7 mouse cellular contexts compared by ENCODE assay signal in genomic region chr1:138835355-138835900, GRCm38 (mm10). TPM values are rescaled to one million over a fixed set of nuclear protein-coding genes. Genes with fewer than 3 reads are reported as not detected.
DNase-seq lines count a peak whose midpoint lies in the region; ATAC-seq and TF ChIP-seq lines count a peak whose summit lies in the region.

No protein-coding gene starts in this region.

- CTCF ChIA-PET in Patski (lab: Charles Lee) = interaction anchor here (0.7 to 1.5 kb wide), 4 partner anchors 8 to 327 kb away, joined by 3 to 4 read pairs (median 3); partner anchors contain the start of gene Lhx9

- no peaks in the 10 kb centered on the region for H3K9me3 ChIP-seq in forebrain, embryonic 14.5 days (replicated peaks; ENCODE audit: control insufficient read depth, low read length)
- H3K9me3 ChIP-seq in midbrain, embryonic 12.5 days = no peaks in the 10 kb centered on the region

- peak in 1 of 2 experiments; percentile 51 for DNase-seq in layer of hippocampus, adult 2 months (ENCODE audit: low spot score in 2 of 2)
- no peak for DNase-seq in layer of hippocampus, postnatal 10 days (ENCODE audit: low spot score in 2 of 2)
- no peak for DNase-seq in Patski (ENCODE audit: low read depth, low spot score)
- DNase-seq in forebrain, embryonic 14.5 days (ENCODE audit: low spot score) = peak; percentile 86
- no peak for DNase-seq in spleen, postnatal 4 days (ENCODE audit: low spot score in 2 of 2)
- DNase-seq in gastrocnemius, adult 8-10 months (ENCODE audit: low spot score in 2 of 2) = no peak

- peaks cover 7% of the 10 kb centered on the region for H3K4me1 ChIP-seq in forebrain, embryonic 14.5 days (ENCODE audit: control insufficient read depth, insufficient read depth, low read length)
- peaks cover 7% of the 10 kb centered on the region; the same call in 1 of the 2 replicates for H3K4me1 ChIP-seq in midbrain, embryonic 12.5 days

- no peaks in the 10 kb centered on the region for H3K27me3 ChIP-seq in Patski
- peaks cover 49% of the 10 kb centered on the region for H3K27me3 ChIP-seq in forebrain, embryonic 14.5 days (replicated peaks; ENCODE audit: control insufficient read depth, insufficient read depth, low read length)
- peaks cover 67% of the 10 kb centered on the region for H3K27me3 ChIP-seq in midbrain, embryonic 12.5 days

- in situ Hi-C loops in Patski (cut with MboI; ENCODE audit: low pct_unique_long_range_greater_than_20kb) = loop anchor here (5.0 to 25.0 kb wide), 5 partner anchors 242 to 701 kb away; no protein-coding TSS in a partner anchor

- under 1% methylated on average over 3 of the region's 3 CpGs for WGBS in forebrain, embryonic 14.5 days
- 4% methylated on average over 3 of the region's 3 CpGs for WGBS in midbrain, embryonic 12.5 days

- peak overlapping the region; percentile 24 for H3K4me2 ChIP-seq in forebrain, embryonic 14.5 days (ENCODE audit: low read length)
- H3K4me2 ChIP-seq in midbrain, embryonic 12.5 days (replicated peaks) = peak overlapping the region; percentile 65

- ATAC-seq in Patski = peak; percentile 33
- ATAC-seq in forebrain, embryonic 14.5 days = 0 out of 2 replicates have a peak, but pooled peaks have one; percentile 6
- no peak for ATAC-seq in midbrain, embryonic 12.5 days (ENCODE audit: low FRiP score, low read depth)

- 0 out of 2 replicates have a peak, but pooled peaks cover 7% of the 10 kb centered on the region for H3K36me3 ChIP-seq in forebrain, embryonic 14.5 days (ENCODE audit: control insufficient read depth, insufficient read depth, low read length)
- 0 out of 2 replicates have a peak, but pooled peaks cover 4% of the 10 kb centered on the region for H3K36me3 ChIP-seq in midbrain, embryonic 12.5 days

- POLR2A ChIA-PET in Patski (lab: Charles Lee) = no interaction called here

- H3K4me3 ChIP-seq in layer of hippocampus, adult 2 months = no peak overlapping the region
- H3K4me3 ChIP-seq in forebrain, embryonic 14.5 days (ENCODE audit: low read depth, low read length) = peak overlapping the region; percentile 0; the same call in 1 of the 2 replicates
- peak overlapping the region; percentile 60 for H3K4me3 ChIP-seq in midbrain, embryonic 12.5 days

- no peak overlapping the region for H3K27ac ChIP-seq in layer of hippocampus, adult 2 months
- H3K27ac ChIP-seq in forebrain, embryonic 14.5 days (ENCODE audit: low read depth, low read length) = no peak overlapping the region
- H3K27ac ChIP-seq in midbrain, embryonic 12.5 days (replicated peaks) = peak overlapping the region; percentile 93; the same call in 1 of the 2 replicates

- TF ChIP-seq CTCF in layer of hippocampus, adult 2 months (conservative IDR thresholded peaks at IDR 0.05) = peak; percentile 89
- no peak for TF ChIP-seq CTCF in Patski (IDR thresholded peaks at IDR 0.05)

- H3K9ac ChIP-seq in forebrain, embryonic 14.5 days (ENCODE audit: low read length) = no peak overlapping the region
- peak overlapping the region; percentile 82 for H3K9ac ChIP-seq in midbrain, embryonic 12.5 days (replicated peaks)

RNA-seq across cellular contexts. Expression of gene Lhx9, which starts 12.9 kb away (rescaled TPM):
- total RNA-seq in layer of hippocampus, adult 2 months (2021) = 10 to 100 TPM; 16.5 to 17.4 TPM
- total RNA-seq in layer of hippocampus, postnatal 10 days (2021) = 10 to 100 TPM; 15.3 to 16.1 TPM
- 27.0 TPM for polyA plus RNA-seq in Patski (2021)
- 15.2 and 20.3 TPM in 2 replicates for polyA plus RNA-seq in forebrain, embryonic 14.5 days (2014; fragmentation: Nextera tagmentation; extraction: Ambion mirVana)
- 89.4 and 106 TPM in 2 replicates for polyA plus RNA-seq in midbrain, embryonic 12.5 days (2016; fragmentation: Nextera tagmentation; extraction: Ambion mirVana)
- not detected for total RNA-seq in gastrocnemius, adult 8-10 months (2022)

RNA-seq across cellular contexts. Expression of gene 2310009B15Rik, which starts 21.2 kb away (rescaled TPM):
- total RNA-seq in layer of hippocampus, adult 2 months (2021) = 10 to 100 TPM; 23.1 to 24.7 TPM
- 10 to 100 TPM; 24.4 to 25.6 TPM for total RNA-seq in layer of hippocampus, postnatal 10 days (2021)
- 29.8 TPM for polyA plus RNA-seq in Patski (2021)
- 37.7 and 49.8 TPM in 2 replicates for polyA plus RNA-seq in forebrain, embryonic 14.5 days (2014; fragmentation: Nextera tagmentation; extraction: Ambion mirVana)
- polyA plus RNA-seq in midbrain, embryonic 12.5 days (2016; fragmentation: Nextera tagmentation; extraction: Ambion mirVana) = 65.1 and 66.6 TPM in 2 replicates
- 10 to 100 TPM; 15.9 to 19.9 (median 18.9) TPM for total RNA-seq in gastrocnemius, adult 8-10 months (2022)

Comparison
In these comparisons a context has a peak if more than half of its experiments do, and no peak if none do; other contexts are left out.
1. RNA of gene Lhx9, which starts 12.9 kb away (total RNA-seq): 16.5 to 17.4 TPM in layer of hippocampus, adult 2 months and 15.3 to 16.1 TPM in layer of hippocampus, postnatal 10 days; not detected in gastrocnemius, adult 8-10 months; every median in the first group is over 10 times any median in the second.